Mouse (Mus musculus) forebrain, embryonic 16.5 days (tissue): ENCODE data around the gene Robo3. TPM values are rescaled to one million over a fixed set of nuclear protein-coding genes. Genes with fewer than 3 reads are reported as not detected.

Experiments
- ATAC-seq: fragments of 200-750 bp; cut with Nextera tagmentation; 2 replicates; pipeline ENCODE4 v1.8.0; 2017; ENCODE audit warnings: mild to moderate bottlenecking, moderate library complexity
- H3K27ac ChIP-seq: fragments of 300-500 bp; sonication (generic); 2 replicates; pipeline ENCODE4 v1.5.1; 2014; ENCODE audit warnings: low read length, control low read depth
- H3K27me3 ChIP-seq: fragments of 300-500 bp; sonication (generic); replicated peaks from 2 replicates; pipeline ENCODE4 v1.6.1; 2014; ENCODE audit warnings: low read length; ENCODE audit not compliant: control insufficient read depth, insufficient read depth
- H3K36me3 ChIP-seq: fragments of 300-500 bp; sonication (generic); 2 replicates; pipeline ENCODE4 v1.6.1; 2014; ENCODE audit not compliant: control insufficient read depth, insufficient read depth
- H3K4me1 ChIP-seq: fragments of 300-500 bp; sonication (generic); replicated peaks from 2 replicates; pipeline ENCODE4 v1.6.1; 2014; ENCODE audit warnings: low read length; ENCODE audit not compliant: control insufficient read depth, insufficient read depth
- H3K4me2 ChIP-seq: fragments of 300-500 bp; sonication (generic); 2 replicates; pipeline ENCODE4 v1.6.1; 2014; ENCODE audit warnings: mild to moderate bottlenecking, low read length, control low read depth
- H3K4me3 ChIP-seq: fragments of 300-500 bp; sonication (generic); replicated peaks from 2 replicates; pipeline ENCODE4 v1.5.1; 2014; ENCODE audit warnings: mild to moderate bottlenecking, low read length, control low read depth
- H3K9ac ChIP-seq: fragments of 300-500 bp; sonication (generic); replicated peaks from 2 replicates; pipeline ENCODE4 v1.6.1; 2014; ENCODE audit warnings: low read depth, low read length, control low read depth
- H3K9me3 ChIP-seq: fragments of 300-500 bp; sonication (generic); 2 replicates; pipeline ENCODE4 v1.6.1; 2016; ENCODE audit warnings: low read length; ENCODE audit not compliant: control insufficient read depth
- WGBS: fragments of 180-500 bp; shearing (Covaris S2); extraction: QIAGEN DNeasy Blood & Tissue Kit; methylation state at CpG from one replicate; pipeline ENCODE4 v1.1.7; 2014; 5-methylcytosine and 5-hydroxymethylcytosine counted together
- polyA plus RNA-seq: library from polyadenylated mRNA; unstranded; fragments of >200 nt; fragmentation: Nextera tagmentation; extraction: Ambion mirVana; gene quantifications from 2 replicates; pipeline ENCODE4 v1.2.1, GENCODE M21; 2015

The Robo3 gene
- polyA plus RNA-seq, 1 experiment from 2014 or later: 3.3 TPM

GRCm38 (mm10) chr9:37433823-37434560 lies 946 bp upstream of the Robo3 start:
- ATAC-seq: no peak
- Histone ChIP-seq H3K27ac (no peak overlapping the region), H3K9ac (no peak overlapping the region), H3K4me3 (no peak overlapping the region; the same call in 1 of the 2 replicates), H3K4me2 (no peak overlapping the region), H3K9me3 (no peaks in the 10 kb centered on the region), H3K27me3 (peaks cover 41% of the 10 kb centered on the region), H3K4me1 (peaks cover 34% of the 10 kb centered on the region), H3K36me3 (no peaks in the 10 kb centered on the region)
- WGBS: 6% methylated on average over 18 of the region's 18 CpGs

GRCm38 (mm10) chr9:37432026-37432666 lies 900 bp downstream of the Robo3 start:
- Histone ChIP-seq H3K9ac (peak overlapping the region; percentile 25; the same call in 1 of the 2 replicates), H3K9me3 (no peaks in the 10 kb centered on the region), H3K4me1 (peaks cover 22% of the 10 kb centered on the region), H3K4me2 (peak overlapping the region; percentile 62), H3K36me3 (no peaks in the 10 kb centered on the region), H3K27ac (no peak overlapping the region), H3K27me3 (peaks cover 41% of the 10 kb centered on the region), H3K4me3 (peak overlapping the region; percentile 37)
- WGBS: under 1% methylated on average over 15 of the region's 17 CpGs
- peak; percentile 41 for ATAC-seq

- Histone ChIP-seq H3K9ac (no peak overlapping the region), H3K4me3 (peak overlapping the region; percentile 17; the same call in 1 of the 2 replicates), H3K4me2 (peak overlapping the region; percentile 45), H3K9me3 (no peaks in the 10 kb centered on the region), H3K36me3 (no peaks in the 10 kb centered on the region), H3K27ac (no peak overlapping the region), H3K27me3 (peaks cover 36% of the 10 kb centered on the region), H3K4me1 (peaks cover 22% of the 10 kb centered on the region)
- WGBS: 2% methylated on average over 12 of the region's 12 CpGs
- peak; percentile 85 for ATAC-seq
Measured at GRCm38 (mm10) chr9:37430582-37430981, 2.5 kb downstream of the Robo3 start.

GRCm38 (mm10) chr9:37429326-37429725 lies 3.7 kb downstream of the Robo3 start:
- WGBS: 54% methylated on average over 26 of the region's 26 CpGs
- no peak overlapping the region for H3K4me3 ChIP-seq
- H3K27me3 ChIP-seq: peaks cover 26% of the 10 kb centered on the region
- peaks cover 19% of the 10 kb centered on the region for H3K4me1 ChIP-seq
- no peak for ATAC-seq
- H3K4me2 ChIP-seq: no peak overlapping the region
- H3K9ac ChIP-seq: no peak overlapping the region
- H3K36me3 ChIP-seq: no peaks in the 10 kb centered on the region
- H3K9me3 ChIP-seq: no peaks in the 10 kb centered on the region
- H3K27ac ChIP-seq: no peak overlapping the region

- Histone ChIP-seq H3K9me3 (no peaks in the 10 kb centered on the region), H3K4me1 (no peaks in the 10 kb centered on the region; the same call in 1 of the 2 replicates), H3K9ac (no peak overlapping the region), H3K36me3 (no peaks in the 10 kb centered on the region), H3K27ac (no peak overlapping the region), H3K4me3 (no peak overlapping the region), H3K27me3 (no peaks in the 10 kb centered on the region), H3K4me2 (peak overlapping the region; percentile 43)
- 34% methylated on average over 12 of the region's 12 CpGs for WGBS
- ATAC-seq: peak; percentile 47
Measured at GRCm38 (mm10) chr9:37421239-37421638, 11.8 kb downstream of the Robo3 start.

GRCm38 (mm10) chr9:37420676-37421075 lies 12.4 kb downstream of the Robo3 start:
- Histone ChIP-seq H3K9me3 (no peaks in the 10 kb centered on the region), H3K4me3 (peak overlapping the region; percentile 27), H3K27ac (no peak overlapping the region), H3K36me3 (no peaks in the 10 kb centered on the region), H3K27me3 (no peaks in the 10 kb centered on the region), H3K4me2 (peak overlapping the region; percentile 43), H3K4me1 (no peaks in the 10 kb centered on the region; the same call in 1 of the 2 replicates), H3K9ac (peak overlapping the region; percentile 37; the same call in 1 of the 2 replicates)
- under 1% methylated on average over 27 of the region's 27 CpGs for WGBS
- ATAC-seq: peak; percentile 92

- WGBS: 89% methylated on average over 4 of the region's 4 CpGs
- Histone ChIP-seq H3K27ac (no peak overlapping the region), H3K4me1 (no peaks in the 10 kb centered on the region; the same call in 1 of the 2 replicates), H3K27me3 (no peaks in the 10 kb centered on the region), H3K4me2 (no peak overlapping the region), H3K9me3 (no peaks in the 10 kb centered on the region), H3K4me3 (no peak overlapping the region), H3K9ac (no peak overlapping the region), H3K36me3 (no peaks in the 10 kb centered on the region)
- no peak for ATAC-seq
Measured at GRCm38 (mm10) chr9:37418791-37419190, 14.3 kb downstream of the Robo3 start.

- Histone ChIP-seq H3K4me2 (no peak overlapping the region), H3K9ac (no peak overlapping the region), H3K9me3 (no peaks in the 10 kb centered on the region), H3K4me3 (no peak overlapping the region), H3K4me1 (no peaks in the 10 kb centered on the region), H3K27ac (no peak overlapping the region), H3K36me3 (no peaks in the 10 kb centered on the region), H3K27me3 (no peaks in the 10 kb centered on the region)
- no peak for ATAC-seq
- WGBS: 84% methylated on average over 3 of the region's 3 CpGs
Measured at GRCm38 (mm10) chr9:37414666-37415065, 18.4 kb downstream of the Robo3 start.

GRCm38 (mm10) chr9:37412989-37413388 lies 20.1 kb downstream of the Robo3 start:
- Histone ChIP-seq H3K4me3 (no peak overlapping the region), H3K27ac (no peak overlapping the region), H3K4me1 (peaks cover 2% of the 10 kb centered on the region; the same call in 1 of the 2 replicates), H3K9ac (no peak overlapping the region), H3K27me3 (no peaks in the 10 kb centered on the region), H3K9me3 (no peaks in the 10 kb centered on the region), H3K4me2 (no peak overlapping the region), H3K36me3 (no peaks in the 10 kb centered on the region)
- 60% methylated on average over 3 of the region's 3 CpGs for WGBS
- ATAC-seq: no peak
